In genomic region chr13:73457301-73457700, GRCm38 (mm10) we compare ENCODE assay signal across 25 mouse cellular contexts.
"Had no signal": no experiment of that assay in that cellular context is flagged by ENCODE, and none has a peak within 500 bp of the region (broad histone marks: within the 10 kb centered on the region; RNA-seq: fewer than 3 reads in every experiment).

No protein-coding gene starts in this region.

- H3K36me3 ChIP-seq: heart, embryonic 13.5 days; heart, embryonic 15.5 days; hindbrain, embryonic 13.5 days; hindbrain, embryonic 15.5 days; kidney, embryonic 15.5 days; limb, embryonic 13.5 days; limb, embryonic 15.5 days had no signal

- H3K4me3 ChIP-seq: gastrocnemius, adult 2 months; heart, embryonic 13.5 days; heart, embryonic 15.5 days; hindbrain, embryonic 13.5 days; hindbrain, embryonic 15.5 days; kidney, embryonic 15.5 days; limb, embryonic 13.5 days; limb, embryonic 15.5 days had no signal

- DNase-seq: gastrocnemius, adult 2 months; gastrocnemius, postnatal 10 days; gastrocnemius, postnatal 25 days; heart, adult 18-20 months; heart, postnatal 14 days; heart, postnatal 36 days; kidney, adult 11 months; kidney, adult 2 months; kidney, adult 9 months; kidney, postnatal 14 days; kidney, postnatal 36 days; layer of hippocampus, adult 9-11 months; layer of hippocampus, postnatal 36 days; left cerebral cortex, postnatal 4 days had no signal

- H3K4me2 ChIP-seq: heart, embryonic 11.5 days; heart, embryonic 13.5 days; heart, embryonic 15.5 days; hindbrain, embryonic 13.5 days; hindbrain, embryonic 15.5 days; kidney, embryonic 15.5 days; limb, embryonic 13.5 days; limb, embryonic 15.5 days had no signal

- H3K9me3 ChIP-seq: heart, embryonic 13.5 days; heart, embryonic 15.5 days; hindbrain, embryonic 13.5 days; hindbrain, embryonic 15.5 days; kidney, embryonic 15.5 days; limb, embryonic 13.5 days; limb, embryonic 15.5 days had no signal

- H3K27me3 ChIP-seq: heart, embryonic 15.5 days; hindbrain, embryonic 13.5 days; hindbrain, embryonic 15.5 days; kidney, embryonic 15.5 days; limb, embryonic 15.5 days had no signal

- H3K4me1 ChIP-seq: heart, embryonic 13.5 days; heart, embryonic 15.5 days; hindbrain, embryonic 13.5 days; hindbrain, embryonic 15.5 days; kidney, embryonic 15.5 days; limb, embryonic 13.5 days; limb, embryonic 15.5 days had no signal

- ATAC-seq: hindbrain, postnatal 0 days; intestine, embryonic 16.5 days had no signal

- H3K9ac ChIP-seq: heart, embryonic 13.5 days; heart, embryonic 15.5 days; hindbrain, embryonic 13.5 days; hindbrain, embryonic 15.5 days; kidney, embryonic 15.5 days; limb, embryonic 13.5 days; limb, embryonic 15.5 days had no signal

- H3K27ac ChIP-seq: gastrocnemius, adult 2 months; heart, embryonic 13.5 days; heart, embryonic 15.5 days; hindbrain, embryonic 13.5 days; hindbrain, embryonic 15.5 days; hindbrain, postnatal 0 days; kidney, embryonic 15.5 days; kidney, postnatal 0 days; limb, embryonic 13.5 days; limb, embryonic 15.5 days had no signal
